Mouse (Mus musculus) CD4-positive, CD25-positive, alpha-beta regulatory T cell, adult 4 months (primary cell): ENCODE measurements around the gene Trio. TPM values are rescaled to one million over a fixed set of nuclear protein-coding genes. Genes with fewer than 3 reads are reported as not detected.

Source experiments
- ATAC-seq: one replicate; pipeline ENCODE4 v1.8.0; 2017
- polyA plus RNA-seq, 2 experiments: library from polyadenylated mRNA; unstranded; fragments of 100-300 nt; shearing (Covaris generic); gene quantifications; one replicate each; pipeline ENCODE4 v1.2.1; 2017

The Trio gene
- polyA plus RNA-seq, 2 experiments from 2014 or later: 9.1 to 11.7 TPM

DNA sequence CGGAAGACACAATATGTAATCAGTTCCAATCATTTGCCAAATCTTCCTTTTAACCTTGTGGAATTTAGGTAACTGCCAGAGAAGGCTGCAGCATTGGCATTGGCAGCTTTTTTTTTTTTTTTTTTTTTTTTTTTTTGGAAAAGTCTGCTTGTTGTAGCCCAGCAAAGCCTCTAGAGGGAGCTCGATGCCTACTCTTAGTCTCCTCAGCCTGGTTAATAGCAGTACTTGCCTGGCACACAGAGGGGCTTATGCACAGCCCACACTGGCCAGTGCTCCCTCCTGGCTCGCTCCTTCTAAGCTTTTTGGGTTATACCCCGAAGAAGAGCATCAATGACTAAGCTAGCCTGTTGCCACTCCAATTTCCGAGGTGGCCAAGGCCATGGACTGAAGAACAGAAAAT is 106.1 kb downstream of the Trio start:
- ATAC-seq: peak; percentile 44

GRCm38 (mm10) chr15:27918798-27919197 is 106.8 kb downstream of the Trio start:
- ATAC-seq: no peak

DNA sequence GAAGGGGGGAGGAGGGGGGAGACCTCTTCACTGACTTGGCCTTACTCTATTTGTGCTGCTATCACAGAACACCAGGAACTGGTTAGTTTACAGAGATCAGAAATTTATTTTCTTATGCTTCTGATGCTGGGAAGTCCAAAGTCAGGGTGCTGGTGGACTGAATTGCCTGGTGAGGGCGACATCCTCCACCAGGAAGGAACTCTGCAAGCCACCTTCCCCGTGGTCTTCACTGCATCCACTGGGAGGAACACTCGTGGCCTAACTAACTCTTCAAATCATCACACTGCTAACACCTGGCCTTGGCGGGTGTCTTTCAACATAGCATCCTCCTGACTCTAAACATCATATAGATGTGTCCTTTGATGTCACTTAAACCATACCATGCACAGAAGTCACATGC is 109.4 kb downstream of the Trio start:
- no peak for ATAC-seq

DNA sequence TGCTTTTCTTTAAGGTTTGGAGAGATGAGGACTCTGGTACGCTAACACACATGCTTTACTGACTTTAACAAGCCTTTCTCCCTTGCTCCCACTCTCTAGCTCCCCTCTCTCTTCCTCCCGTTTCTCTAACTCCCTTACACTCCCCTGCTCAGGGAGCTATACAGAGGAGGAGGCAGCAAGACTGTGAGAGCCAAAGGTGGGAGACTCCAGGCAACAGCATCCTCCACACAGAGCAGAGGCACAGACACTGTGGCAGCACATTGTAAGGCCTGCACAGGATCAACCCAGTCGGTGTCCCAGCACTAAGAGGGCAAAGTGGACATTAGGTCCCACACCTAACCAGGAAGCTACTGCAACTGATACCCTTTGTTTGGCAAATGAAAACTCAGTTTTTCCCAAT is 112.6 kb downstream of the Trio start:
- ATAC-seq: no peak

DNA sequence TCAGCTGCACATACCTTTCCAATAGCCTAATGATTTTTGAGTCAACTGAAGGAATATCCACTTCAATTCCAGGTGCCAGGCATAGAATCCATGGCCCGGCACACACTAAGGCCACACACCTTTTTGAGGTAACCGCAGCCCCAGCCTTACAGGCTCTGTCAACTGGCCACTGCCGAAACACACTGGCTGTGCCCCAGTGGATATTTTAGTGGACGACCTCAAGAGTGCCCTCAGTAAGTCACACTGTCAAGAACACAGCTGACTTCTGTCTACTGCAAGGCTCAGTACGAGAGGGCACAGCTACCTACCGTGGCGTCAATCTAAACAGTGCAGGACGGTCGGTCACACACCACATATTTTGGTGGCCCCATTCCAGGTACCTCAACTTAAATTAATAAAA is 114.5 kb downstream of the Trio start:
- ATAC-seq: no peak

- no peak for ATAC-seq
Measured at GRCm38 (mm10) chr15:27910179-27910578, 115.5 kb downstream of the Trio start.

- no peak for ATAC-seq
Measured at GRCm38 (mm10) chr15:27907649-27908048, 118.0 kb downstream of the Trio start.

DNA sequence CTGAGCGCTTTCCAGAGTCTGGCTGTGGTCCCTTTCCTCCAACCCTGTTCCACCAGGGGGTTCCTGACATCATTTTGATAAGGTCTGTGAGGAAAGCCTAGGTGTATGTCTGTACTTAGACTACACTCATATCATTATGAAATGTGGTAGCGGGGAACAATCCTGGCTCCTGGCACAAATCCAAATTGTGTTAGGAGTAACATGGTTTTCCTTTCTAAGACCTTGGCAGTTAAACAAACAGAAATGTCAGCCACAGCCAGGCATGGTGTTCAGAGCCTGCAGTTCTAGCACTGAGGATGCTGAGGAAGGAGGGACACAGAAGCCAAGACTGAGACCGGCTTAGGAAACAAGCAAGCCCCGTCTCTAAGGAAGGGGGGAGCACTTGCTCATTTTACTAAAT is 119.2 kb downstream of the Trio start:
- no peak for ATAC-seq

DNA sequence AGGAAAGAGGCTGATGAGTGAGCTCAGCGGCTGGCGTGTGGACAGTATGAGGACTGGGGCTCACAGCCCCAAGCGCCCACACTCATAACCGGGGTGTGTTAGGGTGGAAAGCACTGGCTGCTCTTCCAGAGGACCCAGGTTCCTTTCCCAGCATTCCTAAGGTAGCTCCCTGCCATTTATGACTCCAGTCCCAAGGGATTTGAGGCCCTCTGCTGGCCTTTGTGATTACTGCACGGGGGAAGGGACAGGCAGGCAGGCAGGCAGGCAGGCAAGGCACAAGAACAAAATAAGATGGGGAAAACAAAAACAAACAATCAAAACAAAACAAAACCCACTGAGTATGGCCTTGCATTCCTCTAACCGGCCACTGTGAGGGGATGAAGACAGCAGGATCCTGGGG is 120.3 kb downstream of the Trio start:
- ATAC-seq: no peak

GRCm38 (mm10) chr15:27904346-27905005 is 121.2 kb downstream of the Trio start:
- no peak for ATAC-seq

DNA sequence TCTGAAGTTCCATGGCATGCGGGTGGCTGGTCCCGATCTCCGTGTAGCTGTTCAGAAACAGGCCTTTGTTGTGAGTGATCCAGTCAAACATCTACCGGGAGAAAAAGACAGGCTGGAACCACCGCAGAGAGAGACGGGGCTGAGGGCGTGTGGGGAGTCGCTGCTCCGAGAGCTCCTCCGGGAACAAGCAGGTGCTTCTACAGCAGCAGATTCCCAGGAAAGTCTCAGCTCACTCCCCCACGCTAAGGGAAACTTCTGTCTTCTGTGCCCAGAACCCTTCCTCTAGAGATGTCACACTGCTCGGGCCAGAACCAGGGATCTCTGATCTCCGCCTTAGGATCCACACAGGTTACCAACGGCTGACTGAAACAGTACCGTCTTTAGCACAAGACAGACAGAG is 124.4 kb downstream of the Trio start:
- ATAC-seq: no peak

DNA sequence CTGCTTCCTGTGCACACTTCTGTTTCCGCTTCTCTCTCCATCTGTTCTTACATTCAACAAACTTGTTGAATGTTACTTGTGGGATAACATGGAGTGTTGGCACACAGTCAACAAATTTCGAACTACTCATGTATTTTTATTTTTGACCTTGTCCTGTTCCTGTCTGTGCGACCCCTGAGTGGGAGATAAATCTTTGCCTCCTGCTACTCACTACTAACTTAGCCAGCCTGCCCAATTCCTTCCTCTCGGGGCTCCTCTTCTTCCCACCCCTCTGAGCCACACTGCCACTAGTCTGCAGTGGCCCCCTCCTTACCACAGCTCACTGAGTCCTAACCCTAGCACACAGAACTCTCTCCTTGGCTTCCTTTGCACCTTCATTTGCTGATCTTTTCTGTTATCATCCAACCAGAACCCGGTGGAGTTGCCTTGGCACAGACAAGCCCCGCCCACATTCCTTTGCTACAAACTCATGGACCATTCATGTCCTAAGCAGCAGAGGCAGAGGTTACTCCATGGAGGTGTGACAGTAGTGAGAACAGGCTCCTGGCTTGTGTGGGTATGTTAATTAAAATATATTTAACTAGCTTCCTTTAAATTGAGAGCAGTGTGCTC is 126.7 kb downstream of the Trio start:
- ATAC-seq: no peak

- ATAC-seq: no peak
Measured at GRCm38 (mm10) chr15:27894112-27894511, 131.5 kb downstream of the Trio start.

DNA sequence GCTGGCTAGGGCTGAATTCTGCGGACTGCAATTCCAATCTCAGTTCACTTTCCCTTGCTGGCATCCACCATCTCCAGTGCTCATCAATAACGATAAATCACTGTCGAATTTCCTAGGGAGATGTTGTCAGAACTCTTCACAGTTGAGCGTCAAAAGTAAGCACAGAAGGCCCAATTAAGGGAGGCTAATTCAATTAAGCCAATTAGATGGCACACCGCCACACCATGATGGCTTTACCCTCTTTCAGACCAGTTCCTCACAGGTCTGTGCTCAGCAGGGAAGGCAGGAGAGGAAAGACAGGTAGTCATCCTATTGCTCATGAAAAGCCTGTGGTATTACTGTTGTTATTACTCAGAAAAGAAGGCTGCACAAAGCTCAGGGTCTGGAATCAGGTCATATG is 133.6 kb downstream of the Trio start:
- no peak for ATAC-seq

GRCm38 (mm10) chr15:27890666-27891065 is 135.0 kb downstream of the Trio start:
- ATAC-seq: no peak

- ATAC-seq: no peak
Measured at GRCm38 (mm10) chr15:27888153-27888552, 137.5 kb downstream of the Trio start.

DNA sequence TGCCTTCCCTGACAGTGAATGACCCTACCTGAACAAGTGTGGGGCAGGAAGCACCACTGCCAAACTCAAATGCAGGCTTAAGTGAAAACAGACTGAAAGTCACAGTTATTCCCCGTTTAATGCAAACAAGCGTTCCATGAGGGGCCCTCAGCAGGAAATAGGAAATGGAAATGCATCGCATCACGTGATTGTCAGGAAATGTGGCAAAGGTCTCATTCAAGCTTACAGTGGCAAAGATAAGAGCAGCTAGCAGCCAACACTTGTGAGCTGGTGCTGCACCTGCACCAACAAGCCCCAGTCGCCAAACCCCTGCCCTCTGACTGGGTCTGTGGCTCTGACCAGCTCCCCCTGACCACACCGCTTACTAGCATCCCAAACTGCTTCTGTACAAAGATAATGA is 138.7 kb downstream of the Trio start:
- ATAC-seq: peak; percentile 22

DNA sequence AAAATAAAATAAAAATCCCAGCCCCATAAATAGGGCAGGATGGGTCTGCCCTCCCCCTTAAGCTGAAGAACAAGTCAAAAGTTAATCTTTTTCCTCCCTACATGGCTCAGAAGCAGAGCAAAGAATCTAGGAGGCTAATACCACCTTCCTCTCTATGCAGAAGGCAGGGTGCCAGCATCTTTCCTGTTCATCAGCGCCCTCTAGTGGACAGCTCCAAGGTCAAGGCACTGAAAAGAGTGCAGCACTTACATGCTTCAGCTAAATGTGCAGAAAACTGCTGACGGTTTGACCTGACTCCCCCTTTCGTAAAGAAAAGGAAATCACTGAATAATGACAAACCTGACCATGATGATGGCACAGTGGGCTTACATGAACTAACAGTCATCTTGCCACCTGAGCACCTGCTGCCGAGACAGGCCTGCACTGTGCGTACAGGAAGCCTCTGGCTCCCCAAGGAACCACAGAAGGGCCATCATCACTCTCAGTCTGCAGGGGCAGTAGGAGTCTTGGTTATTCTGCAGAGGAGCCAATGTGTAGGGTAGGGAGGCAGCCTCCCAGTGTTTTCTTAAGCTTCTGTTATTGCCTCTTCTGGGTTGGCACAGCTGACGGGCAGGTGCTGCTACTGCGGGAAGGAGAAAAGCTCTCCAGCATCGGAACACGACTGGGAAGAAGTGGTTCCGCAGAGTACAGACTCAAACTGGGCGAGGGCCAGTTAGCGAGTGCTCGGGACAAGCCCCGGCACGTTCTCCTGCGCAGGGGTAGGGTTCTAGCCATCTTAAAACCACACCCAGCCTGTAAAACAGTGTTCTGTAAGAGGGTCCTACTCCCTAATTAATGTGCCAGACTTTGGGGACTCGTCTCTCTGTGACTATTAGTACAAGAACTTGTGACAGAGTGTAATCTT is 141.0 kb downstream of the Trio start:
- ATAC-seq: peak; percentile 88

DNA sequence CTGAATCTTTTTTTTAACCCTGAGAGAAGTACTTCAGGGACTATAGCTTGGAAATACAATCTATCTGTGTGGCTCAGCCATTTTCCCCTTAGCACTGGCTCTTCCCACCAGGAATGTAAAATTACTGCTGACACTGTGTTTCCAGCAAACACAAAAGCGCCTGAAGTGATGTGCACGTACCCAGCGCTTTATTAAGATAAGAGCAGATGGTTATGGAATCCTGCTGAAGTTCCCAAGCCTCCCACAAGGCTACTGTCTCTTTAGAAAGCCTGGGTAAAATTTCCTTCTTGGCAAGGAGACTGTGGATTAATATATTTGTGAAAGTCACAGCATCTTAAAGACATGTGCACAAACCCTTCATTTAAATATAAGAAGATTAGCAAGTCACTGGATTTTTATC is 141.8 kb downstream of the Trio start:
- ATAC-seq: no peak

GRCm38 (mm10) chr15:27882898-27883297 is 142.8 kb downstream of the Trio start:
- no peak for ATAC-seq

GRCm38 (mm10) chr15:27877831-27878230 is 147.8 kb downstream of the Trio start:
- ATAC-seq: no peak

GRCm38 (mm10) chr15:27876327-27876726 is 149.3 kb downstream of the Trio start:
- no peak for ATAC-seq

- no peak for ATAC-seq
Measured at GRCm38 (mm10) chr15:27875753-27876152, 149.9 kb downstream of the Trio start.
